Mouse (Mus musculus) midbrain, embryonic 13.5 days (tissue): Measurements from ENCODE around the gene Slc9a3r1. TPM values are rescaled to one million over a fixed set of nuclear protein-coding genes. Genes with fewer than 3 reads are reported as not detected.

Source experiments
- ATAC-seq: fragments of 200-750 bp; cut with Nextera tagmentation; 2 replicates; pipeline ENCODE4 v1.8.0; 2017; ENCODE audit warnings: mild to moderate bottlenecking, moderate TSS enrichment, moderate library complexity
- H3K27ac ChIP-seq: fragments of 300-500 bp; sonication (generic); 2 replicates; pipeline ENCODE4 v1.5.1; 2015; ENCODE audit warnings: inconsistent platforms, mild to moderate bottlenecking, moderate library complexity
- H3K27me3 ChIP-seq: fragments of 300-500 bp; sonication (generic); 2 replicates; pipeline ENCODE4 v1.6.1; 2015; ENCODE audit warnings: mild to moderate bottlenecking, inconsistent platforms
- H3K36me3 ChIP-seq: fragments of 300-500 bp; sonication (generic); 2 replicates; pipeline ENCODE4 v1.6.1; 2015; ENCODE audit warnings: mild to moderate bottlenecking, inconsistent platforms
- H3K4me1 ChIP-seq: fragments of 300-500 bp; sonication (generic); replicated peaks from 2 replicates; pipeline ENCODE4 v1.6.1; 2015; ENCODE audit warnings: inconsistent platforms
- H3K4me2 ChIP-seq: fragments of 300-500 bp; sonication (generic); replicated peaks from 2 replicates; pipeline ENCODE4 v1.6.1; 2015; ENCODE audit warnings: moderate library complexity, mild to moderate bottlenecking, inconsistent platforms
- H3K4me3 ChIP-seq: fragments of 300-500 bp; sonication (generic); replicated peaks from 2 replicates; pipeline ENCODE4 v1.5.1; 2015; ENCODE audit warnings: mild to moderate bottlenecking, inconsistent platforms
- H3K9ac ChIP-seq: fragments of 300-500 bp; sonication (generic); replicated peaks from 2 replicates; pipeline ENCODE4 v1.6.1; 2015; ENCODE audit warnings: mild to moderate bottlenecking, inconsistent platforms
- H3K9me3 ChIP-seq: fragments of 300-500 bp; sonication (generic); 2 replicates; pipeline ENCODE4 v1.6.1; 2016; ENCODE audit warnings: mild to moderate bottlenecking, inconsistent platforms
- WGBS: fragments of 180-500 bp; shearing (Covaris S2); methylation state at CpG from one replicate; pipeline ENCODE4 v1.1.7; 2015; 5-methylcytosine and 5-hydroxymethylcytosine counted together
- polyA plus RNA-seq: library from polyadenylated mRNA; unstranded; fragments of >200 nt; fragmentation: Nextera tagmentation; extraction: Ambion mirVana; gene quantifications from 2 replicates; pipeline ENCODE4 v1.2.1, GENCODE M21; 2015

Slc9a3r1 gene
- polyA plus RNA-seq, 1 experiment from 2014 or later: 34.3 TPM

GRCm38 (mm10) chr11:115179881-115180280 is 16.7 kb downstream of the Slc9a3r1 start:
- H3K4me2 ChIP-seq: no peak overlapping the region
- H3K27me3 ChIP-seq: peaks cover 15% of the 10 kb centered on the region; the same call in 1 of the 2 replicates
- no peak overlapping the region for H3K4me3 ChIP-seq
- no peak overlapping the region for H3K9ac ChIP-seq
- H3K27ac ChIP-seq: no peak overlapping the region; the same call in 1 of the 2 replicates
- H3K4me1 ChIP-seq: peaks cover 34% of the 10 kb centered on the region
- H3K9me3 ChIP-seq: no peaks in the 10 kb centered on the region
- no peaks in the 10 kb centered on the region for H3K36me3 ChIP-seq
- ATAC-seq: no peak
- 92% methylated on average over 6 of the region's 6 CpGs for WGBS

DNA sequence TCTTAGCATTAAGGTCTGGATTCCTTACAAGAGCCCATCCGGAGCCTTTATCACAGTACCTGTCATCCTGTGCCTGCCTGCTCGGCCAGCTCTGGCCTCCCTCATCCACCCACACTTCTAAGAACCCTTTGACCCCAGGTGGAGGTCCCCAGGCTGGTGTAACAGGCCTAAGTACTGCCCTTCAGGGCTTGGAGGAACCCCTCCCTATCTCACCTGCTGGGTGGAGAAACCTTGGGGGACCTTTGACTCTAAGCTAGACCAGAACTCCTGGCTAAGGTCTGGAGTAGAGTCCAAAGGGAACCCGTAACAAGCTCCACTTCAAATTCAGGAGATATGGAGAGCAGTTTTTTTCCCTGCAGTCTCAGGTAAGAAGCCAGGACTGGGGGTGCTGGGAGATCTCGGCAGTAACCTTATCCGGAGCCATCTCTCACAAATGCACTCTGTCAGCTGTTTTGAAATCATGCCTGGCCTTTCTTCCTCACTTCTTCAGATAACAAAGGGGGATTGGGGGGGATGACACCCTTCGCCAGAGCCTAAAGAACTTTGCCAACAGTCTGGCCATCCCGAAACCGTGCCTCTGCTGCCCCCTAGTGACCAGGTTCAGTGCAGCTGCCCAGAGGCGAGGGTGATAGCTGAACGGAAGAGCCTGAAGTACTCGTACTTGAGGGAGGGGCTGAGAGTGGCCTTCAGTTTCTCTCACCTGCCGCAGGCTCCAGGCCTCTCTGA is 18.9 kb downstream of the Slc9a3r1 start:
- Histone ChIP-seq H3K36me3 (no peaks in the 10 kb centered on the region), H3K27me3 (no peaks in the 10 kb centered on the region), H3K4me1 (peaks cover 23% of the 10 kb centered on the region), H3K9ac (no peak overlapping the region), H3K9me3 (no peaks in the 10 kb centered on the region), H3K4me2 (no peak overlapping the region), H3K4me3 (no peak overlapping the region), H3K27ac (no peak overlapping the region)
- ATAC-seq: no peak
- 19% methylated on average over 12 of the region's 12 CpGs for WGBS

- H3K9ac ChIP-seq: no peak overlapping the region; the same call in 1 of the 2 replicates
- no peaks in the 10 kb centered on the region for H3K36me3 ChIP-seq
- H3K4me2 ChIP-seq: no peak overlapping the region
- no peaks in the 10 kb centered on the region for H3K9me3 ChIP-seq
- 41% methylated on average over 4 of the region's 4 CpGs for WGBS
- no peak overlapping the region for H3K27ac ChIP-seq
- no peak for ATAC-seq
- H3K4me3 ChIP-seq: no peak overlapping the region
- no peaks in the 10 kb centered on the region for H3K27me3 ChIP-seq
- H3K4me1 ChIP-seq: peaks cover 19% of the 10 kb centered on the region
These were observed 21.8 kb downstream of the Slc9a3r1 start for GRCm38 (mm10) chr11:115184973-115185372.

DNA sequence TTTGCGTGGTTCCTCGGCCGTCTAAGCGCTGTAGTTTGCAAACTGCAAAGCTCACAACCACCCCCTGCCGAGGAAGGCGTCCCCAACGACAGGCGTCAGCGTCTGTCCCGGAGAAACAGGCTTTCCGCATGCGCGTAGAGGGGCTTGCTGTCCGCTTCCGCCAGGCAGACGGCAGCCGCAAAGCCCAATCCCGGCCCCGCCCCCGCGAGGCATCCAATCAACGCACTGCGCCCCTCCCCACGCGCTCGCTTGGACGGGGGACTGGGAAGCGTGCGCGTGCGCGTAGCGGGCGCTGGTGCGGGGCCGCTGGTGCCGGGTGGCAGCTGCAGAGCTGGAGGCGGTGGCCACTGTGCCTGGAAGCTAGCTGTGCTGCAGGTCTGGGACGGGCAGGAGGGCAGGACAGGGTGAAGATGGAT is 24.1 kb downstream of the Slc9a3r1 start, which contains the start of gene Tmem104:
Gene Tmem104, plus strand, starts transcription at position 264 of the 416 bp plus-strand sequence.
- Histone ChIP-seq H3K9me3 (no peaks in the 10 kb centered on the region), H3K4me3 (peak within 1 kb of the TSS; percentile 61), H3K9ac (peak within 1 kb of the TSS; percentile 81), H3K27me3 (no peaks in the 10 kb centered on the region), H3K4me1 (peaks cover 19% of the 10 kb centered on the region), H3K27ac (peak within 1 kb of the TSS; percentile 84), H3K36me3 (peaks cover 9% of the 10 kb centered on the region), H3K4me2 (peak within 1 kb of the TSS; percentile 90)
- under 1% methylated on average over 39 of the region's 39 CpGs for WGBS
- ATAC-seq: peak; percentile 94

DNA sequence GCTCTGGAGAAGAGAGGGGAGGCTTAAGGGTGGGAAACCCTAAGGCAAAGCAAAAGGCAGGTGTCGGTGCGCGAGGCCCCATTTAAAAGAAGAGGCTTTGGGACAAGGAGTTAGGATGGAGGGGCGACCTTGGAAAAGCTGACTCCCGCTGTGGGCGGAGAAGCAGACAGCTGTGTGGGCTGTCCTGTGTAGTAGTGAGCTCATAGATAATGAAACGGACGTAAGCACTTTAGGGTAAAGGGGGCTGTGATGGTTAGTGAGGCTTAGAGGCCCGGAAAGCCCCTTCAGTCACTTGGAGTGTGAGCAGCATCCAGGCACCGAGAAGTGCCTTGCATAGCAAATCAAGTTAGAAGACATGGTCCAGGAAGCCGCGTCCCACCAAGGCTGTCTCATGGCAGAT is 24.6 kb downstream of the Slc9a3r1 start, which contains the start of gene Nat9:
Gene Nat9, minus strand, starts transcription at position 167 of the 400 bp plus-strand sequence.
- Histone ChIP-seq H3K36me3 (peaks cover 9% of the 10 kb centered on the region), H3K9me3 (no peaks in the 10 kb centered on the region), H3K4me1 (peaks cover 19% of the 10 kb centered on the region), H3K27me3 (no peaks in the 10 kb centered on the region), H3K9ac (peak within 1 kb of the TSS; percentile 81), H3K4me3 (peak within 1 kb of the TSS; percentile 61), H3K4me2 (peak within 1 kb of the TSS; percentile 90), H3K27ac (peak within 1 kb of the TSS; percentile 84)
- peak; percentile 51 for ATAC-seq
- WGBS: 9% methylated on average over 12 of the region's 12 CpGs

DNA sequence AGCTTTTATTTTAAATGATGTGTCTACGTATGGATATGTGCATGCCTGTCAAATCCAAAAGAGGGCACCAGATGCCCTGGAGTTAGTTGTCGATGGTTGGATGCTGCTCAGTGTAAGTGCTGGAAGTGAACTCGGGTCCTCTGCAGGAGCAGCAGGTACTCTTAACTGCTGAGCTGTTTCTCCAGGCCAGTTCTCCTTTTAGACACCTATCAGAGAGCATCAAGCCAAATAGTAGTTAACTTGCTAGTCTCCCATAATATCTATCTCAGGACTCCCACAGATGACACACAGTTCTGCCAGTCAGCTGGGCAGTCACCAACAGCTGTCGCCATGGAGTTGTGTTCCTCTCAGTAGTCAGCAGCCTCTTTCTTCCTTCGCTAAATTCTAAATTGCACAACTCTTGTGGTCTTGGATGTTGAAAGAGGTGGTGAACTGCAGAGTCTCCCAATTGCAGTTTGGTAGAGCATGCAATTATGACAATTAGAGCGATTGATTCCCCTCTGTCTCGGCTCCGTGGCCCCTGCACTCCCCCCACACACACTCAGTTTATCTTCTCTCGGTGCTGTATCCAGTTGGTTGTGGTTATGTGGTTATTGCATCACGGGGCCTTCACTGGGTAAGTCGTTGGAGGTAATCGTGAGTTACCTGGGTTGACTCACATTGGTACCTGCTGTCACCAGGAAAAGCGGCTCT is 25.5 kb downstream of the Slc9a3r1 start:
- H3K4me2 ChIP-seq: no peak overlapping the region
- no peak overlapping the region for H3K27ac ChIP-seq
- ATAC-seq: no peak
- H3K9me3 ChIP-seq: no peaks in the 10 kb centered on the region
- peaks cover 19% of the 10 kb centered on the region for H3K4me1 ChIP-seq
- 91% methylated on average over 13 of the region's 13 CpGs for WGBS
- H3K36me3 ChIP-seq: peaks cover 9% of the 10 kb centered on the region
- no peak overlapping the region for H3K4me3 ChIP-seq
- H3K9ac ChIP-seq: no peak overlapping the region
- H3K27me3 ChIP-seq: no peaks in the 10 kb centered on the region

DNA sequence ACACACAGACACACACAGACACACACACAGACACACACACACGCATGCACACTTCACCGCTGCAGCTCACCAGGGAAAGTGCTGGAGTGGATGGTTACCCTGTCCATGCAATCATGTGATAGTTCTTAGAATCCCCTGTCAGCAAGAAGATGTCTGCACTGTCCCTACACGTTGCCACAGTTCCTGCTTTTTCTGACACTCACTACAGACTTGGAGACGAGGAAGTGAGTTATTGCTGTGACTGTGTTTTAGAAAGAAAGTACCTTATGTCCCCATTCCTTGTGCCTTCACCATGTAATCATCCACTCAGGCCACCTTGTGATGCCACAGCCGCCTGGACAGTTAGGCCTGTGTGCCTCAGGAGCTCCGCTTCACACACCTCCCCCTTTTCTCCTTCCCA is 26.2 kb downstream of the Slc9a3r1 start:
- Histone ChIP-seq H3K27ac (no peak overlapping the region), H3K9ac (no peak overlapping the region), H3K4me2 (no peak overlapping the region), H3K9me3 (no peaks in the 10 kb centered on the region), H3K4me3 (no peak overlapping the region), H3K27me3 (no peaks in the 10 kb centered on the region), H3K36me3 (peaks cover 9% of the 10 kb centered on the region), H3K4me1 (peaks cover 19% of the 10 kb centered on the region)
- WGBS: 95% methylated on average over 6 of the region's 6 CpGs
- ATAC-seq: no peak

GRCm38 (mm10) chr11:115192180-115192579 is 29.0 kb downstream of the Slc9a3r1 start:
- no peaks in the 10 kb centered on the region for H3K27me3 ChIP-seq
- H3K4me1 ChIP-seq: peaks cover 9% of the 10 kb centered on the region
- no peak overlapping the region for H3K9ac ChIP-seq
- no peak for ATAC-seq
- peaks cover 11% of the 10 kb centered on the region for H3K36me3 ChIP-seq
- whole genome bisulfite sequencing: 78% methylated on average over 9 of the region's 9 CpGs
- no peaks in the 10 kb centered on the region for H3K9me3 ChIP-seq
- H3K4me3 ChIP-seq: no peak overlapping the region
- H3K4me2 ChIP-seq: no peak overlapping the region
- H3K27ac ChIP-seq: no peak overlapping the region

DNA sequence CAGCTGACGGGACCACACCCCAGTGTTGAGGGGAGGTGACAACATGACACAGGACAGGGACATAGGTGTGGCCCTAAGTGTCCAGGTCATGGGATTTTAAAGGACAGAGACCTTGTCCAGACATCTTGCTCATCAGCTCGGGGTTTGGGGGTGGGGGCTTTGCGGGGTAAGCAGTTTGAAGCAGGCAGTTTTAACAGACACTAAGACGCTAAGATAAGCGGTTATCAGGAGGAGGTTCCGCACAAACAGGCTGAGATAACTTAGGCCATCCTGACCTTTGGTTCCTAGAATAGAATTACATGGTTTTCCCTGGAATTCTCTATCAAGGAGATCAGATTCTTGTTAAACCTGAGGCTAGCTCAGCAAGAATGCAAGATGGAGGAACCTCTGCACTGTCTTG is 31.6 kb downstream of the Slc9a3r1 start:
- H3K9ac ChIP-seq: no peak overlapping the region
- H3K4me2 ChIP-seq: no peak overlapping the region
- H3K27ac ChIP-seq: no peak overlapping the region
- no peaks in the 10 kb centered on the region for H3K4me1 ChIP-seq
- H3K4me3 ChIP-seq: no peak overlapping the region
- H3K9me3 ChIP-seq: no peaks in the 10 kb centered on the region
- peaks cover 34% of the 10 kb centered on the region for H3K36me3 ChIP-seq
- no peak for ATAC-seq
- H3K27me3 ChIP-seq: no peaks in the 10 kb centered on the region
- 86% methylated on average over 6 of the region's 6 CpGs for WGBS

DNA sequence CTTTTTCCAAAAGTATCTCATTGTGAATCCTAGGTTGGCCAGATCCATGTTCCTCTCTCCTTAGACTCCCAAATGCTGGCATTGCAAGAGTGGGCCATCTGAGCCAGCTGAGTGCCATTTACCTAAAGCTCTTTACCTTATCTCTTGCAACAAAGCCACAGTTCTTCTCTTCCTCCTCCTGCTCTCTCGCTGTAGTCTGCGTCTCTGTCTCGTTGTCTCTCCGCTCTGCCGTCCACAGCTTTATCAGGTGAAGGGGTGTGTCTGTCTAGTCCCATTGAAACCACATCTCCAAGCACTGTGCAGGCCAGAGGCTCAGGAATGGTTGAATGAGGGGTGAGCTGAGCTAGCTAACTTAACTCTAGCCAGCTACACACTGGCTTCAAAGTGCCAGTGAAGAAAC is 32.8 kb downstream of the Slc9a3r1 start:
- Histone ChIP-seq H3K4me3 (no peak overlapping the region), H3K27ac (no peak overlapping the region), H3K27me3 (no peaks in the 10 kb centered on the region), H3K9me3 (no peaks in the 10 kb centered on the region), H3K9ac (no peak overlapping the region), H3K36me3 (peaks cover 40% of the 10 kb centered on the region), H3K4me2 (no peak overlapping the region), H3K4me1 (no peaks in the 10 kb centered on the region)
- no peak for ATAC-seq
- 83% methylated on average over 5 of the region's 5 CpGs for WGBS

- no peak overlapping the region for H3K9ac ChIP-seq
These were observed 34.4 kb downstream of the Slc9a3r1 start for GRCm38 (mm10) chr11:115197558-115197957.

GRCm38 (mm10) chr11:115198932-115199384 is 35.8 kb downstream of the Slc9a3r1 start:
- Histone ChIP-seq H3K27me3 (no peaks in the 10 kb centered on the region), H3K9me3 (no peaks in the 10 kb centered on the region), H3K4me1 (0 out of 2 replicates have a peak, but pooled peaks cover 3% of the 10 kb centered on the region), H3K36me3 (peaks cover 47% of the 10 kb centered on the region), H3K27ac (no peak overlapping the region), H3K9ac (no peak overlapping the region), H3K4me3 (no peak overlapping the region), H3K4me2 (no peak overlapping the region)
- WGBS: 71% methylated on average over 12 of the region's 12 CpGs
- no peak for ATAC-seq

More at GRCm38 (mm10) chr11:115197558-115197957, 34.4 kb downstream of the Slc9a3r1 start:
- Histone ChIP-seq H3K4me2 (no peak overlapping the region), H3K36me3 (peaks cover 47% of the 10 kb centered on the region), H3K27ac (no peak overlapping the region), H3K4me1 (0 out of 2 replicates have a peak, but pooled peaks cover 1% of the 10 kb centered on the region), H3K4me3 (no peak overlapping the region), H3K27me3 (no peaks in the 10 kb centered on the region), H3K9me3 (no peaks in the 10 kb centered on the region)
- 87% methylated on average over 8 of the region's 8 CpGs for WGBS
- ATAC-seq: no peak
